Mouse (Mus musculus) small intestine, adult 2 months (tissue): ENCODE data around the gene Tff3. TPM values are rescaled to one million over a fixed set of nuclear protein-coding genes. Genes with fewer than 3 reads are reported as not detected.

ENCODE experiments used
- H3K27ac ChIP-seq: fragments of 200-500 bp; 2 replicates; pipeline ENCODE4 v1.5.1; 2012; ENCODE audit warnings: low read depth, low read length, control low read depth, inconsistent platforms; ENCODE audit not compliant: insufficient read depth
- H3K27me3 ChIP-seq: fragments of 200-500 bp; 2 replicates; pipeline ENCODE4 v1.6.1; 2012; ENCODE audit warnings: mild to moderate bottlenecking, moderate library complexity, low read length, inconsistent platforms; ENCODE audit not compliant: control insufficient read depth, insufficient read depth
- H3K36me3 ChIP-seq: fragments of 200-500 bp; 2 replicates; pipeline ENCODE4 v1.6.1; 2012; ENCODE audit warnings: mild to moderate bottlenecking, low read length, control low read depth, inconsistent platforms; ENCODE audit not compliant: control insufficient read depth, insufficient read depth
- H3K4me1 ChIP-seq: fragments of 200-500 bp; 2 replicates; pipeline ENCODE4 v1.6.1; 2012; ENCODE audit warnings: low read length, inconsistent platforms, mixed read lengths; ENCODE audit not compliant: control insufficient read depth, insufficient read depth, insufficient read length
- H3K4me3 ChIP-seq: fragments of 200-500 bp; 2 replicates; pipeline ENCODE4 v1.5.1; 2012; ENCODE audit warnings: low read depth, mild to moderate bottlenecking, control low read depth, inconsistent platforms, low read length, moderate library complexity
- CTCF ChIP-seq: fragments of 200-500 bp; IDR thresholded peaks from 2 replicates; pipeline ENCODE4 v1.5.1; 2012; ENCODE audit warnings: low read depth, mild to moderate bottlenecking, control low read depth, inconsistent platforms, low read length, moderate library complexity, mixed read lengths; ENCODE audit not compliant: insufficient replicate concordance, insufficient read length; ENCODE audit errors: extremely low read depth
- POLR2A ChIP-seq: fragments of 200-500 bp; IDR thresholded peaks from 2 replicates; pipeline ENCODE4 v1.6.1; 2012; ENCODE audit warnings: low read depth, mild to moderate bottlenecking, control low read depth, inconsistent platforms, low read length, moderate library complexity
- WGBS: fragments of 180-500 bp; shearing (Covaris S2); methylation state at CpG from one replicate; pipeline ENCODE4 v1.1.7; 2018; 5-methylcytosine and 5-hydroxymethylcytosine counted together
- polyA plus RNA-seq: library from polyadenylated mRNA; depleted of rRNA; stranded (reverse); fragments of >200 nt; gene quantifications from 2 replicates; pipeline ENCODE4 v1.2.3, GENCODE M21; 2012

Tff3 gene
- polyA plus RNA-seq, 1 experiment = 10,550 TPM

GRCm38 (mm10) chr17:31088711-31089110, 40.7 kb downstream of the Tff3 start:
- TF ChIP-seq POLR2A (no peak), CTCF (no peak)
- H3K27me3 ChIP-seq = no peaks in the 10 kb centered on the region
- H3K4me1 ChIP-seq = no peaks in the 10 kb centered on the region
- no peak overlapping the region for H3K4me3 ChIP-seq
- H3K27ac ChIP-seq = no peak overlapping the region
- WGBS = 61% methylated on average over 5 of the region's 5 CpGs
- no peaks in the 10 kb centered on the region for H3K36me3 ChIP-seq

GRCm38 (mm10) chr17:31086196-31086595, 43.2 kb downstream of the Tff3 start:
- no peak overlapping the region for H3K27ac ChIP-seq
- no peaks in the 10 kb centered on the region for H3K36me3 ChIP-seq
- 91% methylated on average over 7 of the region's 7 CpGs for WGBS
- H3K4me3 ChIP-seq = no peak overlapping the region
- no peaks in the 10 kb centered on the region for H3K27me3 ChIP-seq
- no peak for TF ChIP-seq POLR2A
- TF ChIP-seq CTCF = no peak
- no peaks in the 10 kb centered on the region for H3K4me1 ChIP-seq

- TF ChIP-seq CTCF (no peak), POLR2A (no peak)
- H3K27me3 ChIP-seq = no peaks in the 10 kb centered on the region
- H3K36me3 ChIP-seq = no peaks in the 10 kb centered on the region
- H3K27ac ChIP-seq = no peak overlapping the region
- no peaks in the 10 kb centered on the region for H3K4me1 ChIP-seq
- H3K4me3 ChIP-seq = no peak overlapping the region
- 95% methylated on average over 3 of the region's 3 CpGs for WGBS
Observed at GRCm38 (mm10) chr17:31085519-31085918, 43.9 kb downstream of the Tff3 start.

GRCm38 (mm10) chr17:31082296-31083078, 47.0 kb downstream of the Tff3 start:
- 80% methylated on average over 4 of the region's 4 CpGs for WGBS
- no peaks in the 10 kb centered on the region for H3K4me1 ChIP-seq
- H3K4me3 ChIP-seq = no peak overlapping the region
- no peak for TF ChIP-seq CTCF
- TF ChIP-seq POLR2A = no peak
- H3K27me3 ChIP-seq = no peaks in the 10 kb centered on the region
- H3K36me3 ChIP-seq = no peaks in the 10 kb centered on the region
- H3K27ac ChIP-seq = no peak overlapping the region

GRCm38 (mm10) chr17:31079078-31079840, 50.2 kb downstream of the Tff3 start:
- H3K4me1 ChIP-seq = peaks cover 3% of the 10 kb centered on the region

GRCm38 (mm10) chr17:31078581-31078980, 50.9 kb downstream of the Tff3 start:
- 85% methylated on average over 11 of the region's 11 CpGs for WGBS
- Histone ChIP-seq H3K27ac (no peak overlapping the region), H3K36me3 (no peaks in the 10 kb centered on the region), H3K27me3 (no peaks in the 10 kb centered on the region), H3K4me3 (no peak overlapping the region), H3K4me1 (peaks cover 3% of the 10 kb centered on the region)
- TF ChIP-seq POLR2A (no peak), CTCF (no peak)

More at GRCm38 (mm10) chr17:31079078-31079840, 50.2 kb downstream of the Tff3 start:
- no peak for TF ChIP-seq POLR2A
- no peak for TF ChIP-seq CTCF
- Histone ChIP-seq H3K36me3 (no peaks in the 10 kb centered on the region), H3K27me3 (no peaks in the 10 kb centered on the region), H3K4me3 (no peak overlapping the region), H3K27ac (no peak overlapping the region)
- WGBS = 61% methylated on average over 12 of the region's 12 CpGs

GRCm38 (mm10) chr17:31077561-31077960, 51.9 kb downstream of the Tff3 start:
- H3K4me1 ChIP-seq = peaks cover 9% of the 10 kb centered on the region
- H3K27ac ChIP-seq = no peak overlapping the region
- no peaks in the 10 kb centered on the region for H3K36me3 ChIP-seq
- TF ChIP-seq CTCF (no peak), POLR2A (no peak)
- no peaks in the 10 kb centered on the region for H3K27me3 ChIP-seq
- H3K4me3 ChIP-seq = no peak overlapping the region
- 40% methylated on average over 5 of the region's 5 CpGs for WGBS
